Mouse (Mus musculus): ENCODE data around the gene Doxl2.

Gene Doxl2

GRCm38 (mm10) chr6:49009665-49010064 lies 34.9 kb downstream of the Doxl2 start:
- no peak for DNase-seq

GRCm38 (mm10) chr6:49011191-49011590 lies 36.4 kb downstream of the Doxl2 start:
- no peak for DNase-seq

GRCm38 (mm10) chr6:49013023-49013422 lies 38.3 kb downstream of the Doxl2 start:
- no peak for DNase-seq

GRCm38 (mm10) chr6:49013458-49013857 lies 38.7 kb downstream of the Doxl2 start:
- DNase-seq = no peak

- DNase-seq = no peak
Measured at GRCm38 (mm10) chr6:49017150-49017549, 42.4 kb downstream of the Doxl2 start.

GRCm38 (mm10) chr6:49019341-49019740 lies 44.6 kb downstream of the Doxl2 start:
- no peak for DNase-seq

- no peak for DNase-seq
Measured at GRCm38 (mm10) chr6:49021141-49022012, 46.6 kb downstream of the Doxl2 start.

GRCm38 (mm10) chr6:49022384-49022783 lies 47.6 kb downstream of the Doxl2 start:
- DNase-seq = no peak

- no peak for DNase-seq
Measured at GRCm38 (mm10) chr6:49023315-49023714, 48.6 kb downstream of the Doxl2 start.

GRCm38 (mm10) chr6:49025290-49025689 lies 50.5 kb downstream of the Doxl2 start:
- no peak for DNase-seq

GRCm38 (mm10) chr6:49026496-49026895 lies 51.7 kb downstream of the Doxl2 start:
- DNase-seq = no peak

- no peak for DNase-seq
Measured at GRCm38 (mm10) chr6:49028019-49028418, 53.3 kb downstream of the Doxl2 start.

Measured in cerebellum, postnatal 36 days (tissue).